Mouse (Mus musculus): Measurements from ENCODE around the gene Gemin7. TPM values are rescaled to one million over a fixed set of nuclear protein-coding genes. Genes with fewer than 3 reads are reported as not detected.

Gemin7 gene
- polyA plus RNA-seq, 1 experiment from 2014 or later, result 101 TPM

DNA sequence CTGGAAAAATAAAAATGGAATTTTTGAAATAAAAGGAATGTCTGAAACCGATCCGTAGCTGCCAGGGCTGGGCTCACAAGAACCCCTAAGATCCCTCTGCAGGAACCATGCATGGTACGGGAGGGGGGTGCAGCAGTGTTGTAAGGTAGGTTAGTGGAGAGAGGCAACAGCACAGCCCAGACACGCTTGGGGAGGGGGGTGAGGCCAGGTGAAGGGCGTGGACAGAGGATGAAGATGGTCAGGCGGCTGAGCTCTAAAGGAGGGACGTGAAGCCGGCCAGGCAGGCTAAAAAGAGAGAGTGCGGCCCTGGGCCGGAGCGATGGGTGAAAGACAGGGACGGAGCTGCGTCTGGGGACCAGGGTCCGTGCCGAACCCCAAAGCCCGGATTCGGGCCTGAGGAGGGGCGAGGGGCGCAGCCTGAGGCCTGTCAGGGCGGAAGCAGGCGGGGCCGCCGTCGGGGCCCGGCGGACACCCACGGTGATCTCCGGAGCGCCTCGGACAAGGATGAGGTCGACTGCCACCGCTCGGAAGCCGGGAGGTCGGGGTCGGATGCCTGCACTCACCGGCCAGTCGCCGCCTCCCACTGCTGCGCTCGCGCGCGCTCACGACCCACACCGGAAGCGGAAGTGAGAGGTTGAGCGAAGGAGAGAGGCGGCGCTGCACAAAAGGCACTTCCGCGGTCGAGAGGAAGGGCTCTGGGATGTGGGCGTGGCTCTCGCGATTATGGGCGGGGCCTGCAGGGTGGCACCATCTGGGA, 26.6 kb upstream of the Gemin7 start, which contains the start of gene Clasrp:
Gene Clasrp, minus strand, starts transcription at position 638 of the 757 bp plus-strand sequence.
- under 1% methylated on average over 57 of the region's 57 CpGs for WGBS (ENCODE audit: insufficient replicate concordance)
- Histone ChIP-seq H3K9me3 (replicated peaks) (no peaks in the 10 kb centered on the region), H3K27me3 (replicated peaks) (no peaks in the 10 kb centered on the region), H3K27ac (peak within 1 kb of the TSS; percentile 81), H3K9ac (peak within 1 kb of the TSS; percentile 93), H3K4me2 (peak within 1 kb of the TSS; percentile 86), H3K36me3 (peaks cover 35% of the 10 kb centered on the region), H3K4me1 (peaks cover 29% of the 10 kb centered on the region), H3K4me3 (peak within 1 kb of the TSS; percentile 89)
- peak; percentile 89 for ATAC-seq

DNA sequence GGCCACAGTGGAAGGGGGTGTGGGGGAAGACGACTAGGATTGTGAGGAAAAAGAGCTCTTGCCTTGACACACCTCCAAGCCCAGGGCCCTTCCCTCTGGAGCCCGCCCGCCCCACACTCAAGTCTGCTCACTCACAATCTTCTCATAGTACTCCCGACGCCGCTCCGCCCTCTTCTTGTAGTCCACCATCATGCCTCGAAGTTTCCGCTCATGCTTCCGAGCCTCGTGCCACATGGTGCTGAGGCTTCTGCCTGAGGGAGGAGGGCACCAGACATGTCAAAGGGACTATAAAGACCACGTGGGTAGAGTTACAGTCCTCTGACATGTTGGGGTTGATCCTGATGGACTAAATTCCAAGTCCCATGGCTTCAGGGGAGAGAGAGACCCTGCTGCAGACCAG, 25.7 kb upstream of the Gemin7 start:
- WGBS (ENCODE audit: insufficient replicate concordance), result 65% methylated on average over 12 of the region's 12 CpGs
- H3K9ac ChIP-seq, result peak overlapping the region; percentile 93

DNA sequence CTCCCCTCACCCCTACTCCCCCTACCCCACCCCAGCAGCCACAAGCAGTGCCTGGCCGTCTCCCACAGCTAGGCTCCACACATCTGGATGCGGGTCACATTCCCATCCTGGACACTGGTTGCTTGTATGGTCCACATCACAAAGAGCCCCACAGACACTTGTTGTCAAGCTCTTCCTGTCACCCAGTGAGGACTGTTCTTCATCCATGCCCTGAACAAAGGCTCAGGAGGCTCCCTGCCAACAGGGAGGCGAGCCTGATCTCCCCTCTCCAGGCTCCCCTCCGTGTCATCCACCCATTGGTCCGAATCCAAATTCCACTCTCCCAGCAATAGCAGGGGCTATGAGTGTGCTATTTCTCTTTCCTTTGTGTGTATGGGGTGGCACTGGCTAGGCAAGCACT, 23.2 kb upstream of the Gemin7 start:
- Histone ChIP-seq H3K27ac (peak overlapping the region; percentile 28; the same call in 1 of the 2 replicates), H3K27me3 (replicated peaks) (no peaks in the 10 kb centered on the region), H3K36me3 (peaks cover 63% of the 10 kb centered on the region), H3K9me3 (replicated peaks) (no peaks in the 10 kb centered on the region), H3K4me3 (no peak overlapping the region), H3K9ac (no peak overlapping the region), H3K4me1 (peaks cover 29% of the 10 kb centered on the region), H3K4me2 (no peak overlapping the region)
- WGBS (ENCODE audit: insufficient replicate concordance), result 72% methylated on average over 5 of the region's 5 CpGs
- no peak for ATAC-seq

More for the DNA sequence above, 25.7 kb upstream of the Gemin7 start:
- Histone ChIP-seq H3K9me3 (replicated peaks) (no peaks in the 10 kb centered on the region), H3K4me3 (peak overlapping the region; percentile 89), H3K27ac (no peak overlapping the region), H3K36me3 (peaks cover 45% of the 10 kb centered on the region), H3K4me2 (peak overlapping the region; percentile 86), H3K27me3 (replicated peaks) (no peaks in the 10 kb centered on the region), H3K4me1 (peaks cover 29% of the 10 kb centered on the region)
- ATAC-seq, result no peak

DNA sequence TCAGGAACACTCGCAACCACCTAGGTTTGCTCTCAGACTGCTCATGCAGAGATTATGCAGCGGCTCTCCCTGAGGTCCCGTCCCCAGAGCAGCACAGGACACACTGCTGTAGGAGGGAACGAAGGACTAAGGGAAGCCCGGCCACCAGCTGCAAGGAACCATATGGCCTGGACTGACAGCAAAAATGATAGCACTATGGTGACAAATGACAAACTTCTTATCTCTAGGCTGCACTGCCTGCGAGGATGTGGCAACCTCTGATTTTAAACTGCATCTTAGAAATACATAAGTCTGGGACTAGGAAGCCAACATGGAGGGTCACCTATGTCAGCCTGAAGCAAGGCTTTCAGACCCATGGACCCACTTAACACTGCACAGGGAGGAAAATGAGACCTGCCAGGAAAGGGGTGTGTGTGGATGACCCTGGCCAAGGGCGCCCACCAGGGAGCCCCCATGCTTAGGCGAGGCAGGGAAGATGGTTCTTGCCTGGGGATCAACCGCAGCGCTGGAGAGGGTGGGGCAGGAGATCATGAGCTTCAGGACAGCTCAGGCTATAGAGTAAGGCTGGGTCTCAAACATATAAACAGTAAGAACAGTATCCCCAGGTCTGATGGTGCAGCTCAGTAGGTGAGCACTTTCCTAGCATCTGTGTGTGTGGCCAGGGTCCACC, 15.8 kb upstream of the Gemin7 start:
- Histone ChIP-seq H3K9me3 (replicated peaks) (no peaks in the 10 kb centered on the region), H3K36me3 (peaks cover 91% of the 10 kb centered on the region), H3K27ac (peak overlapping the region; percentile 33), H3K4me1 (peaks cover 32% of the 10 kb centered on the region), H3K27me3 (replicated peaks) (no peaks in the 10 kb centered on the region), H3K9ac (peak overlapping the region; percentile 12; the same call in 1 of the 2 replicates), H3K4me2 (peak overlapping the region; percentile 30), H3K4me3 (no peak overlapping the region)
- 42% methylated on average over 10 of the region's 10 CpGs for WGBS (ENCODE audit: insufficient replicate concordance)
- ATAC-seq, result peak; percentile 82

DNA sequence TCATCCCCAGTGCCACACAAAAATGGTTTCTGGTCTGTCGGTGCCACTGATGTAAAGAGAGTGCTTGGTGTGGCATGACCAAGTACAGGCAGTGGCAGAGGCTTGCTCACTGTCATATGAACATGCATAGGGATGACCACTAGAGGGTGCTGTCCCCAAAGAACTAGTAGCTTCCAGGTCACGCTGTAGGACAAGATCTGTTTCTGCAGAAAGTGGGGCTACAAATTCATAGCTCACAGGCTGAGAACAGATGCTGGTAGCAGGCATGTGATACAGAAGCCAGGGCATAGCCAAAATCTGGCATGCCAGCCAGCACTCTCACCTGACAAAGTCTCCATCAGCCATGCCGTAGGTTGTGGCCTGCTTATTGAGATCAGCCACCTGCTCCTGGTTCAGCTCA, 12.5 kb upstream of the Gemin7 start:
- Histone ChIP-seq H3K36me3 (peaks cover 99% of the 10 kb centered on the region), H3K9ac (no peak overlapping the region), H3K4me2 (no peak overlapping the region), H3K27me3 (replicated peaks) (no peaks in the 10 kb centered on the region), H3K27ac (no peak overlapping the region), H3K9me3 (replicated peaks) (no peaks in the 10 kb centered on the region), H3K4me3 (no peak overlapping the region), H3K4me1 (peaks cover 32% of the 10 kb centered on the region)
- ATAC-seq, result peak; percentile 36; the same call in 1 of the 2 replicates
- WGBS (ENCODE audit: insufficient replicate concordance), result 57% methylated on average over 3 of the region's 3 CpGs

DNA sequence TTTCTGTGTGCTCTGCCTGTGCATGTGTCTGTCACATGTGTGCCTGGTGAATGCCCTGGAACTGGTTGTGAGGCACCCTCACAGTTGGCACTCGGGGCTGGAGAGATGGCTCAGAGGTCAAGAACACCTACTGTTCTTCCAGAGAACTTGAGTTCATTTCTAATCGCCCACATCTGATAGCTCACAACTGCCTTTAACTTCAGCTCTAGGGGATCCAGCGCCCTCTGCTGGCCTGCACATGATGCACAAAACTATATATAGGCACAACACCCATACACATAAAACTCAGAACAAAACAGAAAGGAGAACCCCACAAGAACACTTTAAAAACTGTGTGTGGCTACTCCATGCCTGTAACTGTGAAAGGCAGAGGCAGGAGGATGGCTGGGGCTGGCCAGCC, 11.8 kb upstream of the Gemin7 start:
- H3K4me2 ChIP-seq, result no peak overlapping the region
- no peaks in the 10 kb centered on the region for H3K9me3 ChIP-seq (replicated peaks)
- H3K27me3 ChIP-seq (replicated peaks), result no peaks in the 10 kb centered on the region
- peaks cover 100% of the 10 kb centered on the region for H3K36me3 ChIP-seq
- ATAC-seq, result no peak
- peaks cover 27% of the 10 kb centered on the region for H3K4me1 ChIP-seq
- H3K27ac ChIP-seq, result 0 out of 2 replicates have a peak overlapping the region, but pooled peaks have one; percentile 2
- 39% methylated on average over 3 of the region's 3 CpGs for WGBS (ENCODE audit: insufficient replicate concordance)
- no peak overlapping the region for H3K9ac ChIP-seq
- no peak overlapping the region for H3K4me3 ChIP-seq

DNA sequence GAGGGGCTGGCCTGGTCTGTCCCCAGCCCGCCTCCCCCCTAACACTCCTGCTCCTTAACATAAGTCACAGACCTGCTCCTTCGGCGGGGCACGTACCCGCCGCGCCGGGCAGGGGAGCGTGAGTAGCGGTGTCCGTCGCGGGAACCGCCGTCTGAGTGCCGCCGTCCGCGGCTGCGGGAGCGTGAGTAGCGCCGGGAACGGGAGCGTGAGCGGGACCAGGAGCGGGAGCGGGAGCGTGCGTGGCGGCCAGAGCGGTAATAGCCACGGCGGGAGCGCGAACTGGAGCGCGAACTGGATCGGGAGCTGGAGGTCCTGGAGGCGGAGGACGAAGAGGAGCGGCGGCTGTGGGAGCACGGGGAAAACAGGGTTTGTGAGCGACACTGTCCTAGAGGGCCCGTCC, 8.9 kb upstream of the Gemin7 start:
- H3K9me3 ChIP-seq (replicated peaks), result no peaks in the 10 kb centered on the region
- H3K4me3 ChIP-seq, result no peak overlapping the region
- no peaks in the 10 kb centered on the region for H3K27me3 ChIP-seq (replicated peaks)
- H3K27ac ChIP-seq, result no peak overlapping the region
- peaks cover 98% of the 10 kb centered on the region for H3K36me3 ChIP-seq
- 92% methylated on average over 46 of the region's 46 CpGs for WGBS (ENCODE audit: insufficient replicate concordance)
- H3K4me2 ChIP-seq, result no peak overlapping the region
- H3K9ac ChIP-seq, result no peak overlapping the region
- peaks cover 4% of the 10 kb centered on the region; the same call in 1 of the 2 replicates for H3K4me1 ChIP-seq
- ATAC-seq, result no peak

DNA sequence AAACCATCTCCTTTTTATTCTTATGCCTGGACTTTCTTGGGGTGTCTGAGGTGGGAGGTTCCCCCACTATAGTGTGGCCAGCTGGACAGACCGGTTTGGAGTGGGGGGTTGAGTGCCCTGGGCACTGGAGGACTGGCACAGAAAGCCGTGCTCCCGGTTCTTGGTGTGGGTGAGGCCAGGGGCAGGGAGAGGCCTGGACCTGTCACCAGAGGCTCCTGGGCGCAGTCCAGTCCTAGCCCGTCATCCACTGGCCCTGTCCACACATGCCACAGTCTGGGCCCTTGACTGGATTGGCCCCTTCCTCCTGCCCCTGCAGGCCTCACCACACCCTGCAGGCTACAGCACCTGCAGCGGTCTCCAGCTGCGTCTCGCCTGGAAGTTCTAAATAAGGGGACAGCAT, 3.2 kb upstream of the Gemin7 start:
- H3K36me3 ChIP-seq, result peaks cover 60% of the 10 kb centered on the region
- WGBS (ENCODE audit: insufficient replicate concordance), result 87% methylated on average over 8 of the region's 8 CpGs

DNA sequence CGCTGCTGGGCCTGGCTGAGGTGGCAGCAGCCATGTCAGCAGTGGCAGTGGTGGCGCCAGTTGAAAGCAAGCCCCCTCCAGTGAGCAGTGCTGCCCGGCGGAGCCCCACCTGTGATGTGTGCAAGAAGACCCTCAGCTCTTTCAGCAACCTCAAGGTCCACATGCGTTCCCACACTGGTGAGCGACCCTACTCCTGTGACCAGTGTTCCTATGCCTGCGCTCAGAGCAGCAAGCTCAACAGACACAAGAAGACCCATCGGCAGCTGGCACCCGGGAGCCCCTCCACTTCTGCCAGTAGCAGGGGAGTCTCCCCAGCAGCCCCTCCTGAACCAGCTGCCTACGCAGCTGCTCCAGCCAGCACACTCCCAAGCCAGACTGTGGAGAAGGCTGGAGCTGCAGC, 2.4 kb upstream of the Gemin7 start:
- Histone ChIP-seq H3K27ac (no peak overlapping the region), H3K4me2 (no peak overlapping the region), H3K4me1 (peaks cover 48% of the 10 kb centered on the region), H3K9ac (no peak overlapping the region), H3K4me3 (no peak overlapping the region), H3K36me3 (peaks cover 51% of the 10 kb centered on the region), H3K9me3 (replicated peaks) (no peaks in the 10 kb centered on the region), H3K27me3 (replicated peaks) (peaks cover 18% of the 10 kb centered on the region)
- no peak for ATAC-seq
- 84% methylated on average over 10 of the region's 10 CpGs for WGBS (ENCODE audit: insufficient replicate concordance)

More for the DNA sequence above, 3.2 kb upstream of the Gemin7 start:
- Histone ChIP-seq H3K27ac (no peak overlapping the region), H3K9ac (no peak overlapping the region), H3K27me3 (replicated peaks) (peaks cover 18% of the 10 kb centered on the region), H3K4me1 (peaks cover 39% of the 10 kb centered on the region), H3K4me2 (no peak overlapping the region), H3K4me3 (no peak overlapping the region), H3K9me3 (replicated peaks) (no peaks in the 10 kb centered on the region)
- no peak for ATAC-seq

DNA sequence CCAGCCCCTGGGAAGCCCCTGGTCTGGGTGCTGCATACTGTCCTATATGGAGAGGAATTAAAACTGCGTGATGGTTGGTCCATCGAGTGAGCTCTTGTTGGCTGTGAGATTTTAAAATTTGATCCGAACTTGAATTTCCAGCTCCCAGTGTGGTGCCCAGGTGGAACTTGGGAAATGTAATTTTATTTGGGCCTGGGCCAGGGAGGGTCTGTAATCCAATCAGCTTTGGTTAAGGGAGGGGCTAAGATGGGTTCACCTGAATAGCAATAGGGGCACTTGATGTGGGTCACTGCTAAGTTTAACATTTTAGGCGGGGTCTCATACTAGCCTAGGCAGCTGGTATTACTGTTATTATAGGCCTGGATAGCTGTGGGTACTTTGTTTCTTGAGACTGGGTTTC, 1.0 kb upstream of the Gemin7 start:
- Histone ChIP-seq H3K4me3 (peak overlapping the region; percentile 54; the same call in 1 of the 2 replicates), H3K36me3 (peaks cover 38% of the 10 kb centered on the region), H3K4me2 (peak overlapping the region; percentile 92), H3K27ac (no peak overlapping the region), H3K27me3 (replicated peaks) (peaks cover 18% of the 10 kb centered on the region), H3K9ac (no peak overlapping the region), H3K9me3 (replicated peaks) (no peaks in the 10 kb centered on the region), H3K4me1 (peaks cover 61% of the 10 kb centered on the region)
- no peak for ATAC-seq
- 56% methylated on average over 4 of the region's 4 CpGs for WGBS (ENCODE audit: insufficient replicate concordance)

DNA sequence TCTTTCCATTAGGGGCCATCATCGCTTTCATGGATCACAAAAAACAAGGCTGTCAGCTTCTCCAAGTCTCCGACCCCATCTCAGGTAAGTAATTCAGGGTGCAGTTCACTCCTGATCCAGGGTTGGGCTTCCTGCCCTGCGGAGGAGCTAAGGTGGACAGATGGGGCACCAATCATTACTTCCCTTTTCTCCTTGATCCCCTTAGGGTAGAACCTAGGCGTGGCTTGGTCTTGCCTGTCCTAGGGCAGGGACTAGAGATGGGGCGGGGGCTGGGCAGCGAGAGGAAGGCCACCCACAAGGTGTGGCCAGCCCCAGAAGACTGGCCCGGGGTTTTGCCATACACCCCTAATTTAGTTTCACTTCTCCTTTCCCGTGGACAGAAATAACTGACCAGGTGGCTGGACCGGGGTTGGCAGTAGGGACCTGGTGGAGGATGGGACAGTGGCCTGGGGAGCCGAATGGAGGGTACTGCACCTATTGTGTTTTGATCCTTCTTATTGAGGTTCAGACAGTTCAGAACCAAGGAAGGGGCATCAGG, 551 bp upstream of the Gemin7 start:
- H3K4me2 ChIP-seq, result peak overlapping the region; percentile 92
- peaks cover 61% of the 10 kb centered on the region for H3K4me1 ChIP-seq
- peak overlapping the region; percentile 54 for H3K4me3 ChIP-seq
- peaks cover 18% of the 10 kb centered on the region for H3K27me3 ChIP-seq (replicated peaks)
- peaks cover 33% of the 10 kb centered on the region for H3K36me3 ChIP-seq
- no peaks in the 10 kb centered on the region for H3K9me3 ChIP-seq (replicated peaks)
- ATAC-seq, result no peak; the same call in 1 of the 2 replicates
- no peak overlapping the region for H3K27ac ChIP-seq
- 12% methylated on average over 10 of the region's 10 CpGs for WGBS (ENCODE audit: insufficient replicate concordance)
- H3K9ac ChIP-seq, result peak overlapping the region; percentile 62

DNA sequence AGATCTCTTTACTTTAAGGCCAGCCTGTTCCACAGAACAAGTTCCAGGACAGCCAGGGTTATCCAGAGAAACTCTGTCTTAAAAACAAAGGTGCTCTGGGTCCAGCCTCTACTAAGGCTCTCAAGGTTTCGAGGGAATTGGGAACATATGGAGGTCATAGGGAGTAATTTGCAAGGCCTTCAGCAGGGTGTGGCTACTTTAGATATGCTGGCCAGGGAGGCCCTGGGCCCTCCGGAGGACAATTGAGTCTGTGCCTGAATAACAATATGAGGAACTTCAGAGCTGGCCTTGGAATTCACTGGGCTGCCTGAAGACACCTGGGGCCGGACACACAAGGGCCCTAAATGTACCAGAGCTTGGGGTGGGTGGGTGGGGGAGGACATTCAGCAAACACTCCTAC, 1.8 kb downstream of the Gemin7 start:
- ATAC-seq, result no peak
- peak overlapping the region; percentile 52; the same call in 1 of the 2 replicates for H3K9ac ChIP-seq
- H3K4me2 ChIP-seq, result peak overlapping the region; percentile 35
- no peak overlapping the region for H3K4me3 ChIP-seq
- peaks cover 79% of the 10 kb centered on the region for H3K4me1 ChIP-seq
- 40% methylated on average over 3 of the region's 3 CpGs for WGBS (ENCODE audit: insufficient replicate concordance)
- H3K27ac ChIP-seq, result peak overlapping the region; percentile 27
- H3K27me3 ChIP-seq (replicated peaks), result peaks cover 18% of the 10 kb centered on the region
- no peaks in the 10 kb centered on the region for H3K9me3 ChIP-seq (replicated peaks)
- H3K36me3 ChIP-seq, result peaks cover 22% of the 10 kb centered on the region
